Mouse (Mus musculus) ES-E14 (cell line): ENCODE measurements around the gene Adora1.

Experiments used
- HCFC1 ChIP-seq: IDR thresholded peaks from 2 replicates; pipeline ENCODE4 v1.6.1; 2012; ENCODE audit warnings: low read length, inconsistent platforms, borderline replicate concordance; ENCODE audit not compliant: insufficient read depth
- MAFK ChIP-seq: IDR thresholded peaks from 2 replicates; pipeline ENCODE4 v1.6.1; 2014; ENCODE audit warnings: mild to moderate bottlenecking, low read depth, low read length, inconsistent platforms; ENCODE audit not compliant: insufficient read depth
- ZC3H11A ChIP-seq: IDR thresholded peaks from 2 replicates; pipeline ENCODE4 v1.6.1; 2012; ENCODE audit warnings: low read depth, mild to moderate bottlenecking, inconsistent platforms, low read length, borderline replicate concordance
- ZNF384 ChIP-seq: IDR thresholded peaks from 2 replicates; pipeline ENCODE4 v1.6.1; 2012; ENCODE audit warnings: low read depth, low read length, inconsistent platforms

GRCm38 (mm10) chr1:134195979-134196378 is 39.3 kb downstream of the Adora1 start:
- no peak for TF ChIP-seq MAFK
- TF ChIP-seq HCFC1, result no peak
- no peak for TF ChIP-seq ZC3H11A
- TF ChIP-seq ZNF384, result no peak
